ENCODE assay signal across 14 mouse cellular contexts in the genomic region with DNA sequence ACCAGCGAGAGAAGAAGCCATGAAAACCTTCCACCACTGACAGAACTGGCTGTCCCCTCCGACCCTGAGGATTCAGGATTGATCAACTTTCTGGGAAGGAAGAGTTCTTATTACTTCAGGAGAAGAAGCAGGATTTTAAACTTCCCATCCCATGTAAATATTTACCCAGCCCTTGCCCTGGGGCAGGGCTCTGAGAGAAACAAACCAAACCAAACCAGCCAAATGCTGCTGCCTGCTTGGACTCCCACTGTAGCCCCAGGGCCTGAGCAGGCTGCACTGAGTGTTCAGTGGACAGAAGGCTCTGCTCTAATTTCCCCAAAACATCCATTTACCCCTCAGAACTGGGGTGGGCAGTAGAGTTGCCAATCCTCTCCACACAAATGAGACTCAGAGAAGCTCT. TPM values are rescaled to one million over a fixed set of nuclear protein-coding genes. Genes with fewer than 3 reads are reported as not detected.
DNase-seq lines count a peak whose midpoint lies in the region; ATAC-seq and TF ChIP-seq lines count a peak whose summit lies in the region.
"Had no signal": no experiment of that assay in that cellular context is flagged by ENCODE, and none has a peak within 500 bp of the region (broad histone marks: within the 10 kb centered on the region; RNA-seq: fewer than 3 reads in every experiment).

No protein-coding gene starts in this region.

- H3K4me1 ChIP-seq in kidney, adult 2 months (ENCODE audit: control insufficient read depth, insufficient read depth, low read length), result no peaks in the 10 kb centered on the region
- peaks cover 60% of the 10 kb centered on the region for H3K4me1 ChIP-seq in kidney, embryonic 15.5 days
- H3K4me1 ChIP-seq in midbrain, embryonic 10.5 days, result peaks cover 32% of the 10 kb centered on the region
- H3K4me1 ChIP-seq in midbrain, embryonic 11.5 days (ENCODE audit: control insufficient read depth, insufficient read depth, low read length), result no peaks in the 10 kb centered on the region
- peaks cover 58% of the 10 kb centered on the region for H3K4me1 ChIP-seq in limb, embryonic 12.5 days (replicated peaks)

- WGBS in kidney, adult 2 months, result 74% methylated on average over 2 of the region's 2 CpGs
- WGBS in kidney, embryonic 15.5 days, result 74% methylated on average over 2 of the region's 2 CpGs
- WGBS in midbrain, embryonic 10.5 days, result 69% methylated on average over 2 of the region's 2 CpGs
- WGBS in midbrain, embryonic 11.5 days, result 79% methylated on average over 2 of the region's 2 CpGs
- 73% methylated on average over 2 of the region's 2 CpGs for WGBS in limb, embryonic 12.5 days

- no peaks in the 10 kb centered on the region for H3K27me3 ChIP-seq in kidney, adult 2 months (replicated peaks; ENCODE audit: control insufficient read depth, insufficient read depth, low read length)
- H3K27me3 ChIP-seq in kidney, embryonic 15.5 days, result no peaks in the 10 kb centered on the region
- no peaks in the 10 kb centered on the region for H3K27me3 ChIP-seq in midbrain, embryonic 10.5 days (ENCODE audit: low read depth, poor library complexity, severe bottlenecking)
- no peaks in the 10 kb centered on the region for H3K27me3 ChIP-seq in midbrain, embryonic 11.5 days (ENCODE audit: control insufficient read depth, insufficient read depth, low read length)
- no peaks in the 10 kb centered on the region for H3K27me3 ChIP-seq in limb, embryonic 12.5 days
- H3K27me3 ChIP-seq: midbrain, embryonic 12.5 days; neural tube, embryonic 15.5 days had no signal

- no peaks in the 10 kb centered on the region for H3K9me3 ChIP-seq in kidney, embryonic 15.5 days (replicated peaks)
- H3K9me3 ChIP-seq in midbrain, embryonic 10.5 days (replicated peaks), result no peaks in the 10 kb centered on the region
- H3K9me3 ChIP-seq in midbrain, embryonic 11.5 days (ENCODE audit: control insufficient read depth, low read length), result no peaks in the 10 kb centered on the region
- H3K9me3 ChIP-seq in limb, embryonic 12.5 days, result no peaks in the 10 kb centered on the region
- H3K9me3 ChIP-seq: midbrain, embryonic 12.5 days; neural tube, embryonic 15.5 days had no signal

- no peak for TF ChIP-seq POLR2A in kidney, adult 2 months (IDR thresholded peaks at IDR 0.05; ENCODE audit: low read depth, low read length)

- no peak overlapping the region for H3K9ac ChIP-seq in kidney, embryonic 15.5 days
- H3K9ac ChIP-seq in midbrain, embryonic 11.5 days (ENCODE audit: low read length), result no peak overlapping the region
- no peak overlapping the region; the same call in 1 of the 2 replicates for H3K9ac ChIP-seq in limb, embryonic 12.5 days (replicated peaks)
- H3K9ac ChIP-seq: liver, embryonic 14.5 days; midbrain, embryonic 12.5 days; neural tube, embryonic 15.5 days had no signal

- no peak overlapping the region for H3K27ac ChIP-seq in kidney, adult 2 months (ENCODE audit: insufficient read depth, low read depth, low read length)
- H3K27ac ChIP-seq in kidney, embryonic 15.5 days, result no peak overlapping the region
- H3K27ac ChIP-seq in midbrain, embryonic 10.5 days (replicated peaks), result 0 out of 2 replicates have a peak overlapping the region, but pooled peaks have one; percentile 23
- no peak overlapping the region for H3K27ac ChIP-seq in midbrain, embryonic 11.5 days (ENCODE audit: low read depth, low read length)
- H3K27ac ChIP-seq in limb, embryonic 12.5 days, result peak overlapping the region; percentile 73
- H3K27ac ChIP-seq: liver, embryonic 14.5 days; midbrain, embryonic 12.5 days; neural tube, embryonic 15.5 days had no signal

- no peaks in the 10 kb centered on the region for H3K36me3 ChIP-seq in kidney, adult 2 months (ENCODE audit: control insufficient read depth, insufficient read depth, low read length)
- H3K36me3 ChIP-seq in kidney, embryonic 15.5 days, result no peaks in the 10 kb centered on the region
- no peaks in the 10 kb centered on the region for H3K36me3 ChIP-seq in midbrain, embryonic 10.5 days
- no peaks in the 10 kb centered on the region for H3K36me3 ChIP-seq in midbrain, embryonic 11.5 days (ENCODE audit: control insufficient read depth, insufficient read depth, low read length)
- no peaks in the 10 kb centered on the region for H3K36me3 ChIP-seq in limb, embryonic 12.5 days
- H3K36me3 ChIP-seq: midbrain, embryonic 12.5 days; neural tube, embryonic 15.5 days had no signal

- no peak for TF ChIP-seq CTCF in kidney, adult 2 months (conservative IDR thresholded peaks at IDR 0.05; ENCODE audit: insufficient read depth, insufficient read length, low read depth, low read length)

- ATAC-seq in kidney, embryonic 15.5 days (replicated peaks; ENCODE audit: low FRiP score), result no peak
- no peak for ATAC-seq in midbrain, embryonic 11.5 days (ENCODE audit: low FRiP score)
- ATAC-seq in limb, embryonic 12.5 days (ENCODE audit: insufficient number of reproducible peaks, insufficient read depth, low FRiP score, low TSS enrichment, low read depth), result no peak
- ATAC-seq: inflammation-experienced regulatory T-cells, adult 6 months had no signal

- DNase-seq in kidney, adult 2 months, result peak; percentile 19
- no peak for DNase-seq in midbrain, embryonic 10.5 days (ENCODE audit: low spot score)
- no peak for DNase-seq in midbrain, embryonic 11.5 days (ENCODE audit: low spot score, missing footprints)
- no peak for DNase-seq in cerebellum, adult 11-12 months
- DNase-seq in adrenal gland, adult 2 months, result no peak
- DNase-seq: adrenal gland, postnatal 14 days; cerebellum, postnatal 14 days; thymus, postnatal 25 days had no signal

- H3K4me3 ChIP-seq in kidney, adult 2 months (ENCODE audit: insufficient read depth, low read depth, low read length), result no peak overlapping the region
- H3K4me3 ChIP-seq in kidney, embryonic 15.5 days (replicated peaks), result no peak overlapping the region
- H3K4me3 ChIP-seq in midbrain, embryonic 10.5 days, result no peak overlapping the region
- no peak overlapping the region for H3K4me3 ChIP-seq in midbrain, embryonic 11.5 days (ENCODE audit: low read depth, low read length)
- H3K4me3 ChIP-seq in limb, embryonic 12.5 days (replicated peaks), result no peak overlapping the region
- H3K4me3 ChIP-seq: midbrain, embryonic 12.5 days; neural tube, embryonic 15.5 days had no signal

- H3K4me2 ChIP-seq in kidney, embryonic 15.5 days, result no peak overlapping the region
- no peak overlapping the region for H3K4me2 ChIP-seq in midbrain, embryonic 11.5 days
- H3K4me2 ChIP-seq in limb, embryonic 12.5 days, result no peak overlapping the region
- H3K4me2 ChIP-seq: midbrain, embryonic 12.5 days; neural tube, embryonic 15.5 days had no signal

RNA-seq across cellular contexts. Expression of a gene that starts 55.9 kb away (rescaled TPM):
- 43.1 and 44.9 TPM in 2 replicates for polyA plus RNA-seq in kidney, adult 2 months (2012; rRNA removed)
- polyA plus RNA-seq in kidney, embryonic 15.5 days (2015; fragmentation: Nextera tagmentation; extraction: Ambion mirVana), result 60.3 and 63.1 TPM in 2 replicates
- 27.3 and 30.3 TPM in 2 replicates for polyA plus RNA-seq in midbrain, embryonic 10.5 days (2016; fragmentation: Nextera tagmentation; extraction: Ambion mirVana)
- 27.0 and 29.0 TPM in 2 replicates for polyA plus RNA-seq in midbrain, embryonic 11.5 days (2014; fragmentation: Nextera tagmentation; extraction: Ambion mirVana)
- polyA plus RNA-seq in limb, embryonic 12.5 days (2016; fragmentation: Nextera tagmentation; extraction: Ambion mirVana), result 156 and 176 TPM in 2 replicates
- total RNA-seq in adrenal gland, adult 2 months (2021), result 10 to 100 TPM; 16.8 to 24.3 TPM
- 37.4 and 41.9 TPM in 2 replicates for polyA plus RNA-seq in adrenal gland, adult 2 months (2012; rRNA removed)

Comparison
In these comparisons a context has a peak if more than half of its experiments do, and no peak if none do; other contexts are left out.
1. H3K27ac ChIP-seq: peak in midbrain, embryonic 10.5 days (single experiment) and limb, embryonic 12.5 days (single experiment); none in kidney, adult 2 months (single experiment), kidney, embryonic 15.5 days (single experiment) and midbrain, embryonic 11.5 days (single experiment).